ENCODE assay signal across 7 mouse cellular contexts in the genomic region with DNA sequence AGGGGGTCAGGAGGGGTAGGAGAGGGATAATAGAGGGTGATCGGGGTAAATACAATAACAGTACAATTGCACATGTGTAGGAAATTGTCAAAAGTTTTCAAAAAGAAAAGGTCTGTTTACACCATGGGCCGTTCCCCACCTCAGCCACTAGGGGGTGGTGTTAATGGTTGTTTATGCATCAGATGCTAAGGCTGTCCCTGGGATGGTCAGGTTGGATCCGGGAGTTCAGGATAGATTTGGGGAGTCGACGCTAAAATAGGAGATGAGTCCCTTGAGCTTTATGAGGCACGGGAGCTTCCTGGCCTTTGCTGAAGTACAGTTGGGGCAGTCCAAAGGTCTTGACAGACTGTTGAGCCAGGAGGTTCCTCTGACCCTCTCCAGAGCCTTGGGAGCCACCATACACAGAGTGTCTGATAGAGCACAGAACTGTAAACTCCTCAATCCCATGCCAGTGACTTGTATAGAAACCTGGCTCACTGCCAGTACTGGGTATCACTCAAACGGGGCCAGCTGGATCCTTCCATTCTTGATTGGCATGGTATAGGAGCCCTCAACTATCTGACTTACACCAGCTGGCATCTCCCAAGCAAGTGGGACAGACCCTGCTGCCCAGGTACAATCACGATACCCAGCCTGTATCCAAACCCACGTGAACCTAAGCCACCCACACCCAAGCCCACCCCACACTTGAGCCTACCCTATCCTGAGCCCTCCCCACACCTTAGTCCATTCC.
DNase-seq lines count a peak whose midpoint lies in the region; ATAC-seq and TF ChIP-seq lines count a peak whose summit lies in the region.

No protein-coding gene starts in this region.

- peak; percentile 50; the same call in 1 of the 2 replicates for TF ChIP-seq CTCF in liver, adult 2 months (IDR thresholded peaks at IDR 0.05; ENCODE audit: low read depth, low read length)
- peak; percentile 19 for TF ChIP-seq CTCF in Patski (IDR thresholded peaks at IDR 0.05)
- TF ChIP-seq CTCF in liver, embryonic 14.5 days (IDR thresholded peaks at IDR 0.05; ENCODE audit: low read depth) = peak; percentile 63

- no peak for TF ChIP-seq EP300 in liver, embryonic 14.5 days (IDR thresholded peaks at IDR 0.05; ENCODE audit: low read depth)

- H3K9me3 ChIP-seq in liver, embryonic 12.5 days (replicated peaks) = no peaks in the 10 kb centered on the region
- no peaks in the 10 kb centered on the region for H3K9me3 ChIP-seq in liver, embryonic 14.5 days (ENCODE audit: control insufficient read depth, low read length)

- 51% methylated on average over 9 of the region's 9 CpGs for WGBS in liver, adult 2 months
- WGBS in liver, embryonic 12.5 days (ENCODE audit: insufficient replicate concordance) = 40% methylated on average over 9 of the region's 9 CpGs
- WGBS in liver, embryonic 14.5 days (ENCODE audit: insufficient replicate concordance) = 45% methylated on average over 9 of the region's 9 CpGs

- H3K4me2 ChIP-seq in liver, embryonic 12.5 days = no peak overlapping the region
- H3K4me2 ChIP-seq in liver, embryonic 14.5 days (ENCODE audit: low read depth) = no peak overlapping the region

- in situ Hi-C loops in Patski (cut with MboI; ENCODE audit: low pct_unique_long_range_greater_than_20kb) = no loop called here

- H3K79me2 ChIP-seq in liver, adult 2 months (ENCODE audit: control insufficient read depth, insufficient read depth, low read length) = no peaks in the 10 kb centered on the region

- ATAC-seq in liver, embryonic 12.5 days = no peak
- no peak for ATAC-seq in Patski
- ATAC-seq in liver, embryonic 14.5 days (ENCODE audit: insufficient read depth) = no peak

- no peak overlapping the region for H3K4me3 ChIP-seq in liver, adult 2 months (ENCODE audit: insufficient read depth, low read depth, low read length)
- H3K4me3 ChIP-seq in liver, embryonic 12.5 days = no peak overlapping the region
- H3K4me3 ChIP-seq in liver, embryonic 14.5 days (ENCODE audit: insufficient read depth in 1 of 2, low read depth in 2 of 2, low read length in 2 of 2) = no peak overlapping the region

- DNase-seq in liver, adult 2 months (ENCODE audit: extremely low read depth, low read depth, low spot score) = peak; percentile 2
- no peak for DNase-seq in Patski (ENCODE audit: low read depth, low spot score)
- DNase-seq in cerebellum, adult 11 months = peak; percentile 39
- no peak for DNase-seq in liver, embryonic 14.5 days (ENCODE audit: low read depth in 3 of 3, low spot score in 3 of 3)
- DNase-seq in ovary, adult 18-20 months (ENCODE audit: low spot score) = no peak
- DNase-seq in ovary, postnatal 36 days (ENCODE audit: low spot score) = no peak

- no peaks in the 10 kb centered on the region for H3K36me3 ChIP-seq in liver, adult 2 months (ENCODE audit: control insufficient read depth, insufficient read depth, low read length)
- H3K36me3 ChIP-seq in liver, embryonic 12.5 days = no peaks in the 10 kb centered on the region
- no peaks in the 10 kb centered on the region for H3K36me3 ChIP-seq in liver, embryonic 14.5 days (replicated peaks; ENCODE audit: control insufficient read depth, insufficient read depth, low read depth)

- H3K27me3 ChIP-seq in liver, adult 2 months (ENCODE audit: control insufficient read depth, insufficient read depth, low read length) = no peaks in the 10 kb centered on the region
- H3K27me3 ChIP-seq in liver, embryonic 12.5 days (replicated peaks) = no peaks in the 10 kb centered on the region
- H3K27me3 ChIP-seq in Patski = no peaks in the 10 kb centered on the region
- no peaks in the 10 kb centered on the region for H3K27me3 ChIP-seq in liver, embryonic 14.5 days (ENCODE audit: control insufficient read depth, insufficient read depth, low read length)

- no peak overlapping the region for H3K9ac ChIP-seq in liver, adult 2 months (ENCODE audit: low read depth, low read length)
- no peak overlapping the region for H3K9ac ChIP-seq in liver, embryonic 12.5 days
- no peak overlapping the region for H3K9ac ChIP-seq in liver, embryonic 14.5 days (replicated peaks)

- CTCF ChIA-PET in Patski (lab: Charles Lee) = no interaction called here

- no peak overlapping the region for H3K27ac ChIP-seq in liver, adult 2 months (replicated peaks; ENCODE audit: insufficient read depth, low read depth, low read length)
- H3K27ac ChIP-seq in liver, embryonic 12.5 days = no peak overlapping the region
- no peak overlapping the region for H3K27ac ChIP-seq in liver, embryonic 14.5 days

- no peak for TF ChIP-seq POLR2A in liver, adult 2 months (IDR thresholded peaks at IDR 0.05; ENCODE audit: extremely low read depth, insufficient read depth, low read length)

- H3K4me1 ChIP-seq in liver, adult 2 months (ENCODE audit: control insufficient read depth, insufficient read depth, low read length) = no peaks in the 10 kb centered on the region
- no peaks in the 10 kb centered on the region for H3K4me1 ChIP-seq in liver, embryonic 12.5 days
- no peaks in the 10 kb centered on the region for H3K4me1 ChIP-seq in liver, embryonic 14.5 days (replicated peaks; ENCODE audit: control insufficient read depth in 2 of 2, insufficient read depth in 2 of 2, low read length in 1 of 2)

- POLR2A ChIA-PET in Patski (lab: Charles Lee) = no interaction called here

Comparison
In these comparisons a context has a peak if more than half of its experiments do, and no peak if none do; other contexts are left out.
1. DNase-seq: peak in liver, adult 2 months (single experiment) and cerebellum, adult 11 months (single experiment); none in Patski (single experiment), liver, embryonic 14.5 days (0 of 3), ovary, adult 18-20 months (single experiment) and ovary, postnatal 36 days (single experiment).
2. Peak in every context shown above with its lines, with median percentiles within 50 percentile points of each other: CTCF ChIP-seq.